Mouse (Mus musculus) urinary bladder, postnatal 4 days (tissue): ENCODE data around the gene Hmga2.

Source experiments
- DNase-seq, 2 experiments: peaks; one replicate each; pipeline ENCODE4 v3.0.0; 2021 to 2022; ENCODE audit warnings: low spot score in 2 of 2

Gene Hmga2

GRCm38 (mm10) chr10:120473218-120473617 is 3.1 kb downstream of the Hmga2 start:
- DNase-seq: no peak

GRCm38 (mm10) chr10:120472606-120473005 is 3.7 kb downstream of the Hmga2 start:
- no peak for DNase-seq

GRCm38 (mm10) chr10:120465121-120465520 is 11.1 kb downstream of the Hmga2 start:
- no peak for DNase-seq

DNA sequence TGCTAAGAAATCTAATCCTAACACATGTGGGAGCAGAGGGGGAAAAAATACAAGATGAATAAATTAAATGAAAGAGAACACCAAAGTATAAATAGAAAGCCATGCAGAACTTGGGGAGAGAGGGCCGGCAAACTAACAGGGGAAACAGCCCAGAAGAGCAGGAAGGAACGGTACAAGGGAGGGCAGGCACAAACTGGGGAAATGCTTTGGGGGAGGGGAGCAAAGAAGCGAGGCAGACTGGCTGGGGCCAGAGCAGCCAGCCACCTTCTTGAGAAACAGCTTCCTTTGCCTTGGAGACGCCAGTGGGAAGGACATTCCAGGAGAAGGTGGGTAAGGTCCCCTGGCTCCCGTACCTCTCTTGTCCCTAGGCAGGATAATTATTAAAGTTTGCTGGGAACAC is 14.5 kb downstream of the Hmga2 start:
- DNase-seq: no peak

DNA sequence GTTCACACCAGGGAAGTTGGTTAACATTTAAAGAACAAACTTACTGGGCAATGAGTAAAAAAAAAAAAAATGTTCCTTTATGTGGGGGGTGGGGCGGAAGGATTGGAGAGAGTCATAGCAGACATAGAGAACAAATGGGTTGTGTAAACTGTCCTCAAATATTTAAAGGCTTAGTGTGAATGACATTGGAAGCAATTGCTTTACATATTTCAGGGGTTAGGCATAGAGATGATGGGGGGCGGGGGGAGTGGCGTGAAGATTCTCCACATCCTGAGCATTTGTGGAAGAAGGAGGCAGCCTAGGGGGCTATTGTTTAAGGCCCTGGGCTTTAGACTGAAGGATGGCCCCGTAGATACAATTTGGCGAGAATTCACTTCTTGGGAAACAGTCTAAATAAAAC is 15.0 kb downstream of the Hmga2 start:
- DNase-seq: no peak

DNA sequence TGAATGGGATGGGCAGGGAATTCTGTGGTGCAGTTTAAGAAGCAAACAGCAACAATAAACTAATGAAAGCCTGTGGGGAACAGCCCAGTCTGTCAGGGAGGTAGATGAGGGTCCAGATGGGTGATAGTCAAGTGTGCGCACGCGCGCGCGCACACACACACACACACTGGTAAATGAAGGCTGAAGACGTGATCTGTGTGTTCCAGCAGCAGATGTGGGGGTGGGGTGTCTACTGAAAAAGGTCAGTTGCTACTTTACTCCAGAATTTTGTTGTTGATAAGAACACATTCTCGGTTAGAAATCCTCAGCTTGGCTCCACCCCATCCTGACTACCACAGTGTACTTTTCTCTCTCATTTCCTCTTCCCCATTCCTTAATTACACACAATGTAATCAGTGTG is 17.4 kb downstream of the Hmga2 start:
- DNase-seq: no peak

- no peak for DNase-seq
These were observed 26.5 kb downstream of the Hmga2 start for GRCm38 (mm10) chr10:120449661-120450284.

DNA sequence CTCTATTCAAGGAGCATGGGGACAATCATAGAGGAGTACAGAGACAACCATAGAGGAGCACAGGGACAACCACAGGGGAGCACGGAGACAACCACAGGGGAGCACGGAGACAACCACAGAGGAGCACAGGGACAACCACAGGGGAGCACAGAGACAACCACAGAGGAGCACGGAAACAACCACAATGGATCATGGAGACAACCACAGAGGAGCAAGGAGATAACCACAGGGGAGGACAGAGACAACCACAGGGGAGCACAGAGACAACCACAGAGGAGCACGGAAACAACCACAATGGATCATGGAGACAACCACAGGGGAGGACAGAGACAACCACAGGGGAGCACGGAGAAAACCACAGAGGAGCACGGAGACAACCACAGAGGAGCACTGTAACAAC is 29.5 kb downstream of the Hmga2 start:
- DNase-seq: no peak

GRCm38 (mm10) chr10:120446206-120446605 is 30.1 kb downstream of the Hmga2 start:
- no peak for DNase-seq

- no peak for DNase-seq
These were observed 31.7 kb downstream of the Hmga2 start for GRCm38 (mm10) chr10:120444463-120445070.

DNA sequence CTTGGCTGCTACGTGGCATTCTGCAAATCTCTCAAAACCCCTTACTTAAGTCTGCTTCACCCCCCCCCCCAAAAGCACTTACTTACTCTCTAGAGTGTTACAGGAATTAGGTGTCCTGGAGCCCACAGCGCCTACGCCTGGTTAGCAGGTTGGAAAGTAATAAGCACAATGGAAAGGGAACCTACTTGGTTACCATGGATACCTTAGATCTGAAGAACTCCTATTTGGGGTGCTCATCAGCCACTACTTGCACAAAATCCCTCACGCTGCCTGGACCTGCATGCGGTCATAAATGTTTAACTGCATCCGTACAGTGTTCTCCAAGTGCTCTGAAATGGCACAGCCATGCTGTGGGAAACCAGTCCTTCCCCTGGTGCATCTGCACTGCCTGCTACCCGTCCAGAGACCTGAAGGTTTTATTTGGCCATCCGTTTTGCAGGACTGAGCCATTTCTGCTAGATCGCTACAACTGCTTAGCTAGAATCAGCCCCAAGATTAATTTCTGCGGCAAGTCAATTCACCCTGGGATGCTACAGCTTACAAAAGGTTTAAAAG is 32.4 kb downstream of the Hmga2 start:
- no peak for DNase-seq

DNA sequence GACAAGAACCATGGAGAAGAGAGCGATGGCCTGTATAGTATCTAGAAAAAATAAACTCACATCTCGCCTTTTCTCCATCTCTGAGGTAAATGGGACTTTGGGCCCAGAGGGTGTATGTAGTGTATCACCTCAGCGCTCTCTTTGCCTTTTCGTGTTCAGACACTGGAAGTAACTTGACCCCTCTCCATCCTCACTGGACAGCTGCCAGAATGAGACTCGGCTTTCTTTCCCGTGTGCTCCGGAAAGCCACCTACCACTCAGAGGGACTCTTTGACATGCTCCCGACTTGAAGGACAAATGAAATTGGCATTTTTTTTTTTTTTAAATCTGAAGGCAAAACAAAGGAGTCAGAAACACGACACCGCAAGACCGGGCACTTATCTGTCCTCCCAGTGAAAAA is 35.0 kb downstream of the Hmga2 start:
- no peak for DNase-seq

DNA sequence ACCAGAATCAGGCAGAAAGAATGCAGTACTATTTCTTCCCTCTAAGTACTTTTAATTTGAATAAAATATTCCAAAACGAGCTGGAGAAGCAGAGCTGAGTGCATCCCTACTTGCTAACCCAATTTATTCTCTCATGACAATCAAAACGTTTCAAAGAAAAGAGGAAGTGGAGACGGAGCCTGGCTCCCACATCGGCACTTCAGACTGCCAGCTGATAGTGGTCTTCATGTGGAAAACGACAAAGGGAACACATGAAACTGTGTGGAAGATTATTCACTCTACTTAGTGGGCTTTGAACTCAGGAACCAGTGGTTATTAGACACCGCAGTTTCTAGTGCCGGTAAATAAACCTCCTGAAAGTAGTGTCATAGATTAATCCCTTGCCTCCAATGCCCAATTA is 41.8 kb downstream of the Hmga2 start:
- no peak for DNase-seq

GRCm38 (mm10) chr10:120433463-120433815 is 42.8 kb downstream of the Hmga2 start:
- no peak for DNase-seq

GRCm38 (mm10) chr10:120432731-120433462 is 43.4 kb downstream of the Hmga2 start:
- DNase-seq: no peak

DNA sequence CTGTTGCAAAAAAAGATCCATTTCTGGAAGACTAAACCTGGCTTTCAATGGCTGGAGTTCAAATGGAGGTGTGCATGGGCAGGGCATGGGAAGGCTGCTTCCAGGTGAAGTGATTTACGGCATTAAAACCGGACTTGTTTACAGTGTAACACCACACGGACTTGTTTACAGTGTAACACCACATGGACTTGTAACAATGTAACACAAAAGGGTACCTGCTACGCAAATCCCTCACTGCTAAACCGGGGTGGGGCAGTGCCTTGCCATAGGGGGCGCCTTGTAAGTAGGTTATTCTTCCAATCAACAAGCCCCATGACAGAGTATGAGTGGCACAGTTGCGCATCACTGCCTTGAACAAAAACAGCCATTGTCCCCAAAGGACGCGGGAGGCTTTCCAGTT is 44.2 kb downstream of the Hmga2 start:
- DNase-seq: no peak

GRCm38 (mm10) chr10:120431435-120431834 is 44.8 kb downstream of the Hmga2 start:
- DNase-seq: no peak

- no peak for DNase-seq
These were observed 45.8 kb downstream of the Hmga2 start for GRCm38 (mm10) chr10:120430422-120430821.

DNA sequence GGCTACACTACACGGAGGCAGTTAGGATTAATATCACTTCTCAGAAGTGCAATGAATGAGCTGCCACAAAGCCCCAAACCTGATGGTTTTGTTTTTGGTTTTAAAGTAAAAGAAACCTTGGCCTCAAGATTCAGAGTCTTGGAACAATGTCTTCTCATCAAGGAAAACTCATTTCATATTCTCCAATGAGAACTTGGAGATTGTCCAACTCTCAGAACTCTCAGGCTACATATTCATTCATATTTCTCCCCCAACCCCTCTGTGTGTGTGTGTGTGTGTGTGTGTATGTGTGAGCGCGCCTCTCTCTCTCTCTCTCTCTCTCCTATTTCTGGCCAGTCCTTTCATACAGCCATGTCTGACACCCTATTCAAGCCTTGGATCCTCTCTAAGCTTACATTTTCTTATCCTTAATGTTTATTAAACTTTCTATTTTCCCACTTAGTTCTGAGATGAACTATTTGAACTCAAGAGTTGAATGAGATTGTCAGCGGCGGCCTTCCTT is 46.5 kb downstream of the Hmga2 start:
- no peak for DNase-seq

DNA sequence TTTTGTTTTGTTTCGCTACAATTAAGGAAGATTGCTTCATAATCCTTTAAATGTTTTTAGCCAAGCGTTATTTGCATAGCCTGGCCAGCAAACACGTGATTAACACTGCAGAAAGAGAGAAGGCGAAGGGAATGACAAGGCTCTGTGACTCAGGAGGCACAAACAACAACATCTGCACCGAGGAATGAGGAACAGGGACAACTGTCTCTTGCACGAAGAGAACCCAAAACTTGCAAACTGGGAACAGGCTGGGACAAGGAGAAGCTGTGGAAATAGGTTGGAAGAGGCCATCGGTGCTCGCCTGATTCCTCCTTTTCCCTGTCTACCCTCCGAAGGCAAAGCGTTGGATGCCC is 47.1 kb downstream of the Hmga2 start:
- no peak for DNase-seq

DNA sequence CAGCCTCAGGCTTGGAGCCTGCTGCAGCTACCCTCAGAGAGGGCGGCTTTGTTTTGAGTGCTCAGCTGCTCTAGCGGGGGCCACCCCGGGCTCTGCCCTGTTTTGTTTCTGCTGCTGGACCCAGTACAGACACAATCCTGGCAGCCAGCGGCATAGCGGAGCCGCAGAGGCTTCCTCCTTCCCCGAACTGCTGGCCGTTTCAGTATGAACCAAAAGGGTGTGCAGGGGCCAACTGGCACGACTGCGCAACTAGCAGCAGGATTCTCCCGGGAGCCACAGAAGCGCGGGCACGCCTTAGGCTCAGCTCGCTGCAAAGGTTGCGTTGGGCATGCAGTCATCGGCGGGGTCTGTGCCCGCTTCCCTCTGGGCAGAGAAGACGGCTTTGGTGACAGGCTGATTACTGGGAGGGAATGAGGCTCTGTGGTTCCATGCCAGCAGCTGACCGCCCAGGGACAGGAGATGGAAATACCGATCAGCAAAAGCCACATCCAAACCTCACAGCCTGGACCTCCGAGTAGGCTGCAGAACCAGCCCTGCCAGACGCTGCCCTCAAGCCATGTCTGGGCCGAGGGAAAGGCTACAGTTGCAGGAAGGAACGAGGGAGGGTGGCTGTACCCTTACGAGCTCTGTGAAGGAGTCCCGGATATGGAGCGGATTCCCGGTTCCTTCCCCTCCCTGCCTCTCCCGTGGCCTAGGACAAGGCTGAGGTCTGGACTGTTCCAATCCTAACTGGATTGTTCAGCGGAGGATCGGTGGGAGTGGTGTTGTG is 47.7 kb downstream of the Hmga2 start:
- peak in 1 of 2 experiments; percentile 30 for DNase-seq

DNA sequence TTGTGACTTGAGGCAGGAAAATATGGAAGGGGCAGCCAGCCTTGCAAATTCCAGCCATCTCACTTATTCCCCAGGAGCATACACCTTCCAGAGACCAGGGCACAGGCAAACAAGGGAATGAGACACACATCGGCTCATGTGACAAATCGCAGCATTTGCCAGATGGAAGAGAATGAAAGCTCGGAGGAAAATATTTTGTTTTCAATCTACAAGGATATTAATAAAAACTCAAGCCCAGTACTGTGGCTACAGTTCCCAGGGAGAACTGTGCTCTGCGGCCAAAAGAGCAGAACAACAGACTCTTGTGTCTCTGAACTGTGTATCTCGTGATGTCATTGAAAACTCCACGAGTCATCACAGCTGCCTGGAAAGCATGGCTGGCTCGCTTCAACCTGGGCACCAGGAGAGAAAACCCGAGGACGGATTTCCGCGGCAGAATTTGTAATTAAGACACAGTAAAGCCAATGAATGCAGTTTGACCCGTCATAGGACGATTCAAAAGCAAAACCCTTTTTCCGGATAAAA is 50.1 kb downstream of the Hmga2 start:
- DNase-seq: no peak
